38 mouse cellular contexts compared by ENCODE assay signal in genomic region chr2:163813077-163813476, GRCm38 (mm10). TPM values are rescaled to one million over a fixed set of nuclear protein-coding genes. Genes with fewer than 3 reads are reported as not detected.
DNase-seq lines count a peak whose midpoint lies in the region; ATAC-seq and TF ChIP-seq lines count a peak whose summit lies in the region.
"Had no signal": no experiment of that assay in that cellular context is flagged by ENCODE, and none has a peak within 500 bp of the region (broad histone marks: within the 10 kb centered on the region; RNA-seq: fewer than 3 reads in every experiment).

No protein-coding gene starts in this region.

- ATAC-seq in liver, postnatal 0 days, result no peak
- no peak for ATAC-seq in liver, embryonic 12.5 days
- ATAC-seq in embryonic facial prominence, embryonic 15.5 days (ENCODE audit: insufficient number of reproducible peaks, low FRiP score, low TSS enrichment, low read depth), result peak; percentile 70; the same call in 1 of the 2 replicates
- ATAC-seq in megakaryocyte progenitor cell, adult 5-6 weeks (replicated peaks; ENCODE audit: poor library complexity), result peak; percentile 46
- ATAC-seq: CD4-positive, CD25-positive, alpha-beta regulatory T cell, adult 4 months; forebrain, embryonic 14.5 days; inflammation-experienced regulatory T-cells, adult 6 months; midbrain, embryonic 13.5 days had no signal

- DNase-seq in liver, postnatal 0 days, result peak; percentile 31
- peak; percentile 54 for DNase-seq in NIH3T3 (ENCODE audit: low read depth)
- DNase-seq in urinary bladder, postnatal 36 days (ENCODE audit: low spot score in 2 of 2), result no peak
- DNase-seq in thymus, adult 2 months, result no peak
- DNase-seq in layer of hippocampus, postnatal 25 days (ENCODE audit: extremely low spot score in 1 of 2, low spot score in 1 of 2), result no peak
- DNase-seq: adrenal gland, postnatal 14 days; cerebellum, adult 2 months; cerebellum, postnatal 25 days; gastrocnemius, postnatal 25 days; heart, adult 18-20 months; kidney, adult 18-20 months; kidney, postnatal 36 days; lung, embryonic 14.5 days; lung, postnatal 14 days; right cerebral cortex, postnatal 25 days; thymus, postnatal 14 days had no signal

- no peak for TF ChIP-seq EP300 in liver, postnatal 0 days (IDR thresholded peaks at IDR 0.05; ENCODE audit: low read depth)

- 26% methylated on average over 5 of the region's 5 CpGs for WGBS in liver, postnatal 0 days (ENCODE audit: insufficient replicate concordance)
- 11% methylated on average over 5 of the region's 5 CpGs for WGBS in liver, embryonic 12.5 days (ENCODE audit: insufficient replicate concordance)
- 46% methylated on average over 5 of the region's 5 CpGs for whole genome bisulfite sequencing in embryonic facial prominence, embryonic 15.5 days
- WGBS in thymus, adult 2 months, result 21% methylated on average over 5 of the region's 5 CpGs

- no peaks in the 10 kb centered on the region for H3K27me3 ChIP-seq in liver, postnatal 0 days (ENCODE audit: insufficient read depth, low read length)
- no peaks in the 10 kb centered on the region for H3K27me3 ChIP-seq in liver, embryonic 12.5 days (replicated peaks)
- no peaks in the 10 kb centered on the region for H3K27me3 ChIP-seq in embryonic facial prominence, embryonic 15.5 days
- no peaks in the 10 kb centered on the region for H3K27me3 ChIP-seq in thymus, adult 2 months (ENCODE audit: control insufficient read depth, insufficient read depth, low read length)
- H3K27me3 ChIP-seq: embryonic facial prominence, embryonic 12.5 days; heart, embryonic 12.5 days; hindbrain, embryonic 15.5 days; limb, embryonic 15.5 days; midbrain, embryonic 13.5 days; stomach, embryonic 15.5 days had no signal

- H3K4me1 ChIP-seq in liver, postnatal 0 days (ENCODE audit: insufficient read depth), result no peaks in the 10 kb centered on the region
- 0 out of 2 replicates have a peak, but pooled peaks cover 2% of the 10 kb centered on the region for H3K4me1 ChIP-seq in liver, embryonic 12.5 days
- peaks cover 15% of the 10 kb centered on the region; the same call in 1 of the 2 replicates for H3K4me1 ChIP-seq in embryonic facial prominence, embryonic 15.5 days
- no peaks in the 10 kb centered on the region for H3K4me1 ChIP-seq in thymus, adult 2 months (replicated peaks; ENCODE audit: control insufficient read depth, insufficient read depth, low read length)
- H3K4me1 ChIP-seq: embryonic facial prominence, embryonic 12.5 days; heart, embryonic 12.5 days; hindbrain, embryonic 15.5 days; midbrain, embryonic 13.5 days; stomach, embryonic 15.5 days had no signal

- H3K4me3 ChIP-seq in liver, postnatal 0 days (ENCODE audit: low read depth, low read length), result no peak overlapping the region
- no peak overlapping the region for H3K4me3 ChIP-seq in liver, embryonic 12.5 days
- H3K4me3 ChIP-seq in embryonic facial prominence, embryonic 15.5 days (replicated peaks), result no peak overlapping the region
- H3K4me3 ChIP-seq in thymus, adult 2 months (ENCODE audit: control insufficient read depth, insufficient read depth, low read length), result no peak overlapping the region
- H3K4me3 ChIP-seq: embryonic facial prominence, embryonic 12.5 days; heart, embryonic 12.5 days; hindbrain, embryonic 10.5 days; hindbrain, embryonic 15.5 days; limb, embryonic 10.5 days; limb, embryonic 15.5 days; midbrain, embryonic 13.5 days; stomach, embryonic 15.5 days had no signal

- no peaks in the 10 kb centered on the region for H3K9me3 ChIP-seq in liver, postnatal 0 days (ENCODE audit: low read length)
- no peaks in the 10 kb centered on the region for H3K9me3 ChIP-seq in liver, embryonic 12.5 days (replicated peaks)
- no peaks in the 10 kb centered on the region for H3K9me3 ChIP-seq in embryonic facial prominence, embryonic 15.5 days (replicated peaks)
- H3K9me3 ChIP-seq: embryonic facial prominence, embryonic 12.5 days; heart, embryonic 12.5 days; hindbrain, embryonic 10.5 days; hindbrain, embryonic 15.5 days; limb, embryonic 10.5 days; limb, embryonic 15.5 days; midbrain, embryonic 13.5 days; stomach, embryonic 15.5 days had no signal

- H3K36me3 ChIP-seq in liver, postnatal 0 days (replicated peaks; ENCODE audit: insufficient read depth, low read length), result no peaks in the 10 kb centered on the region
- no peaks in the 10 kb centered on the region for H3K36me3 ChIP-seq in liver, embryonic 12.5 days
- no peaks in the 10 kb centered on the region for H3K36me3 ChIP-seq in embryonic facial prominence, embryonic 15.5 days
- H3K36me3 ChIP-seq in thymus, adult 2 months (ENCODE audit: control insufficient read depth, insufficient read depth, low read length), result no peaks in the 10 kb centered on the region
- H3K36me3 ChIP-seq: embryonic facial prominence, embryonic 12.5 days; heart, embryonic 12.5 days; hindbrain, embryonic 10.5 days; hindbrain, embryonic 15.5 days; limb, embryonic 10.5 days; limb, embryonic 15.5 days; midbrain, embryonic 13.5 days; stomach, embryonic 15.5 days had no signal

- no peak overlapping the region for H3K27ac ChIP-seq in liver, postnatal 0 days (ENCODE audit: low read depth)
- no peak overlapping the region for H3K27ac ChIP-seq in liver, embryonic 12.5 days
- no peak overlapping the region for H3K27ac ChIP-seq in embryonic facial prominence, embryonic 15.5 days (replicated peaks)
- H3K27ac ChIP-seq in thymus, adult 2 months (ENCODE audit: control insufficient read depth, insufficient read depth, low read length), result no peak overlapping the region
- H3K27ac ChIP-seq: embryonic facial prominence, embryonic 12.5 days; hindbrain, embryonic 10.5 days; hindbrain, embryonic 15.5 days; limb, embryonic 10.5 days; limb, embryonic 15.5 days; liver, embryonic 14.5 days; midbrain, embryonic 13.5 days; stomach, embryonic 15.5 days had no signal

- H3K4me2 ChIP-seq in liver, postnatal 0 days (ENCODE audit: low read depth, low read length), result no peak overlapping the region
- no peak overlapping the region for H3K4me2 ChIP-seq in liver, embryonic 12.5 days
- no peak overlapping the region for H3K4me2 ChIP-seq in embryonic facial prominence, embryonic 15.5 days (replicated peaks)
- H3K4me2 ChIP-seq: embryonic facial prominence, embryonic 12.5 days; heart, embryonic 12.5 days; hindbrain, embryonic 15.5 days; limb, embryonic 15.5 days; lung, embryonic 14.5 days; midbrain, embryonic 13.5 days; stomach, embryonic 15.5 days had no signal

- no peak for TF ChIP-seq POLR2A in thymus, adult 2 months (IDR thresholded peaks at IDR 0.05; ENCODE audit: control insufficient read depth, extremely low read depth, insufficient read depth, low read length, poor library complexity)

- no peak overlapping the region for H3K9ac ChIP-seq in liver, postnatal 0 days (replicated peaks)
- no peak overlapping the region for H3K9ac ChIP-seq in liver, embryonic 12.5 days
- no peak overlapping the region for H3K9ac ChIP-seq in embryonic facial prominence, embryonic 15.5 days
- H3K9ac ChIP-seq: embryonic facial prominence, embryonic 12.5 days; heart, embryonic 12.5 days; hindbrain, embryonic 15.5 days; limb, embryonic 15.5 days; liver, embryonic 14.5 days; lung, embryonic 14.5 days; midbrain, embryonic 13.5 days; stomach, embryonic 15.5 days had no signal

- no peak for TF ChIP-seq CTCF in liver, postnatal 0 days (IDR thresholded peaks at IDR 0.05; ENCODE audit: low read depth)
- TF ChIP-seq CTCF in thymus, adult 2 months (IDR thresholded peaks at IDR 0.05; ENCODE audit: borderline replicate concordance, control insufficient read depth, extremely low read depth, insufficient read depth, low read length, poor library complexity), result no peak

RNA-seq across cellular contexts. Expression of gene Ccn5, which starts 7.6 kb away (rescaled TPM):
- polyA plus RNA-seq in liver, postnatal 0 days (2015; fragmentation: Nextera tagmentation; extraction: Ambion mirVana), result 0.06 TPM in 1 of 2 replicates, not detected in the other
- polyA plus RNA-seq in liver, embryonic 12.5 days (2016; fragmentation: Nextera tagmentation; extraction: Ambion mirVana), result 0.14 and 0.15 TPM in 2 replicates
- polyA plus RNA-seq in embryonic facial prominence, embryonic 15.5 days (2015; fragmentation: Nextera tagmentation; extraction: Ambion mirVana), result 1.4 and 2.9 TPM in 2 replicates
- 0.25 TPM in 1 of 2 replicates, not detected in the other for total RNA-seq in megakaryocyte progenitor cell, adult 5-6 weeks (2015)
- total RNA-seq in megakaryocyte progenitor cell, adult 5-6 weeks (2017), result not detected in 2 replicates
- 1.7 and 2.1 TPM in 2 replicates for polyA plus RNA-seq in thymus, adult 2 months (2012; rRNA removed)
- total RNA-seq in layer of hippocampus, postnatal 25 days (2021), result not detected
- total RNA-seq: neutrophil, adult 5-6 weeks had no signal
- polyA plus RNA-seq: CD4-positive, CD25-positive, alpha-beta regulatory T cell, adult 4 months; inflammation-experienced regulatory T-cells, adult 6 months; stomach, embryonic 15.5 days had no signal

RNA-seq across cellular contexts. Expression of gene Kcnk15, which starts 40.4 kb away (rescaled TPM):
- polyA plus RNA-seq in liver, postnatal 0 days (2015; fragmentation: Nextera tagmentation; extraction: Ambion mirVana), result not detected in 2 replicates
- polyA plus RNA-seq in liver, embryonic 12.5 days (2016; fragmentation: Nextera tagmentation; extraction: Ambion mirVana), result not detected in 2 replicates
- polyA plus RNA-seq in embryonic facial prominence, embryonic 15.5 days (2015; fragmentation: Nextera tagmentation; extraction: Ambion mirVana), result not detected in 2 replicates
- not detected in 2 replicates for total RNA-seq in megakaryocyte progenitor cell, adult 5-6 weeks (2015)
- total RNA-seq in megakaryocyte progenitor cell, adult 5-6 weeks (2017), result not detected in 2 replicates
- not detected in 2 replicates for polyA plus RNA-seq in thymus, adult 2 months (2012; rRNA removed)
- total RNA-seq in layer of hippocampus, postnatal 25 days (2021), result not detected
- total RNA-seq: adrenal gland, postnatal 14 days; gastrocnemius, postnatal 25 days; heart, adult 18-20 months; layer of hippocampus, adult 8-10 months; left cerebral cortex, postnatal 10 days; neutrophil, adult 5-6 weeks had no signal
- polyA plus RNA-seq: CD4-positive, CD25-positive, alpha-beta regulatory T cell, adult 4 months; embryonic facial prominence, embryonic 12.5 days; forebrain, embryonic 14.5 days; heart, embryonic 12.5 days; heart, postnatal 0 days; hindbrain, embryonic 10.5 days; inflammation-experienced regulatory T-cells, adult 6 months; kidney, embryonic 16.5 days; limb, embryonic 10.5 days; limb, embryonic 15.5 days; liver, embryonic 14.5 days; lung, embryonic 14.5 days; neural tube, embryonic 11.5 days; stomach, embryonic 15.5 days; urinary bladder, adult 2 months had no signal

Comparison
In these comparisons a context has a peak if more than half of its experiments do, and no peak if none do; other contexts are left out.
1. ATAC-seq: peak in embryonic facial prominence, embryonic 15.5 days (single experiment) and megakaryocyte progenitor cell, adult 5-6 weeks (single experiment); none in liver, postnatal 0 days (single experiment) and liver, embryonic 12.5 days (single experiment).
2. DNase-seq: peak in liver, postnatal 0 days (single experiment) and NIH3T3 (single experiment); none in urinary bladder, postnatal 36 days (0 of 2), thymus, adult 2 months (single experiment) and layer of hippocampus, postnatal 25 days (0 of 2).